Mouse (Mus musculus): ENCODE results near the gene Bcl9l. TPM values are rescaled to one million over a fixed set of nuclear protein-coding genes. Genes with fewer than 3 reads are reported as not detected.
A peak's percentile ranks its signal among the peaks of the same experiment; 100 is the strongest.
"Not testable (repeated sequence)": the region's sequence is repeated elsewhere in the genome, so short reads cannot be mapped to it uniquely, and the experiment has no call there.

Gene Bcl9l
- 8.0 and 8.8 TPM in 2 replicates for polyA plus RNA-seq (2014; fragmentation: Nextera tagmentation; extraction: Ambion mirVana)

DNA sequence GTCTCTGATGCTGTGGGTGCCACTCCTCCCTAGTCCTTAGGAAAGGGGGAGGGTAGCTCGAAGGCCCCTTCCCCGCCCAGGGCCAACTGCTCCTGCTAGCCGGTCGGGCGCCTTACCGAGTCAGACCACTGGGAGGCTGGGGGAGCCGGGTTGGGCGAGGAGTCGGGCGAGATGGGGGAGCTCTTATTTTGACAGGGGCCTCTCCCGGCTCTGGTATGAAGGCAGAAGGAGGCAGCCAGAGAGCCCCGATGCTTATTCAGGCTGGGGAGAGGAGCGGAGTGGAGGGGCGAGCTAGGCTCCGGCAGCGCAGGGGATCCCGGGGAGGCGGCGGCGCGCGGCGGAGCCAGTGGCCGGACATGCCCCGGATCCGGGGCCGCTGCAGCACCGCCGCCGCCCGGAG is at the start of gene Bcl9l:
TSS of gene Bcl9l (plus strand) at position 274 of the 400 bp plus-strand sequence.
- Histone ChIP-seq H3K4me1 (ENCODE audit: control insufficient read depth, insufficient read depth, low read length) (peaks cover 54% of the 10 kb centered on the region), H3K36me3 (ENCODE audit: control insufficient read depth, insufficient read depth, low read length) (no peaks in the 10 kb centered on the region), H3K9me3 (ENCODE audit: control insufficient read depth, low read length) (no peaks in the 10 kb centered on the region), H3K27me3 (ENCODE audit: control insufficient read depth, insufficient read depth, low read length) (no peaks in the 10 kb centered on the region), H3K27ac (ENCODE audit: low read depth, low read length) (peak within 1 kb of the TSS; percentile 88), H3K4me2 (ENCODE audit: low read depth) (peak within 1 kb of the TSS; percentile 74), H3K4me3 (ENCODE audit: low read depth, low read length) (peak within 1 kb of the TSS; percentile 94), H3K9ac (ENCODE audit: low read length) (peak within 1 kb of the TSS; percentile 88)
- DNase-seq (ENCODE audit: low spot score) = peak; percentile 95
- 0% methylated on average over 11 of the region's 31 CpGs for WGBS
- peak; percentile 52; the same call in 1 of the 2 replicates for ATAC-seq (ENCODE audit: insufficient read depth, low FRiP score, low TSS enrichment)

DNA sequence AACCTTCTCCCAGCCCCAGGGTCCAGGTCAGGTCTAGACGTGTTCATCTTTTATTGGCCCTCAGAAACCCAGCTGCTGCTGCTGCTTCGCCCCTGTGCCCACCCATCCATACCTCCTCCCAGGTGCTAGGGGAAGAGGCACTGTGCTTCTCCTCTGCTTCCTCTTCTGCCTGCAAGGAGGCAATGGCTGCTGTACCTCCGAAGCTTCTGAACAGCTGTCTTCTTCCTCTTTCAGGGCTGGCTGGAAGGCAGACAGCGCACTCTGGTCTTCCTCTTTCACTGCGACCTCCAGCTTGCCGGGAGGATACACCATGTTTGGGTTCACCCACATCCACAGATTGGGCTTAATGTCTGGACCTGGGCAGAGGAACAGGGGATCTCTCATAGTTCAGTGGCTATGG is 46.9 kb upstream of the Bcl9l start:
- Histone ChIP-seq H3K9ac (ENCODE audit: low read length) (no peak overlapping the region), H3K9me3 (ENCODE audit: control insufficient read depth, low read length) (no peaks in the 10 kb centered on the region), H3K4me1 (ENCODE audit: control insufficient read depth, insufficient read depth, low read length) (no peaks in the 10 kb centered on the region), H3K27ac (ENCODE audit: low read depth, low read length) (no peak overlapping the region), H3K4me2 (ENCODE audit: low read depth) (no peak overlapping the region), H3K36me3 (ENCODE audit: control insufficient read depth, insufficient read depth, low read length) (no peaks in the 10 kb centered on the region), H3K4me3 (ENCODE audit: low read depth, low read length) (no peak overlapping the region), H3K27me3 (ENCODE audit: control insufficient read depth, insufficient read depth, low read length) (no peaks in the 10 kb centered on the region)
- 72% methylated on average over 6 of the region's 6 CpGs for WGBS
- DNase-seq (ENCODE audit: low spot score) (no peak), ATAC-seq (ENCODE audit: insufficient read depth, low FRiP score, low TSS enrichment) (no peak)

DNA sequence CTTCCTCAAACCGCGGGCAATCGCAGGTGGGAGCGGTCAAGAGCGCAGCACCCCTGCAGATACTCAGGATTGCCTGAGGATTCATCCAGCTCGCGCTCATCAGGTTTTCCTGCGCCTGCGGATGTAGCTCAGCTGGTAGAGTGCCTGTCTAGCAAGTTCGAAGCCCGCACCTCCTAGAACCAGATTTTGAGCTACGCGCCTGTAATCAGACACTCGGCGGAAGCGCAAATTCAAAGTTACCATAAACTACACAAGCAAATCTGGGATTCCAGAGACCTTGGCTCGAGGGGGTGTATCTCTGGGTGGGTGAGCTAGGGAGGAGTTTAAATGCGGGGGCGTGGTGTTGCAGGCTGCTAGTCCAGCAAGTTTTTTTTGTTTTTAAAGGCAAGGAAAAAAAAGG is 41.7 kb upstream of the Bcl9l start, which contains the start of gene Foxr1:
TSS of gene Foxr1 (minus strand) at position 176 of the 400 bp plus-strand sequence.
- H3K9ac ChIP-seq (ENCODE audit: low read length) = no peak within 1 kb of the TSS
- no peak within 1 kb of the TSS for H3K4me2 ChIP-seq (ENCODE audit: low read depth)
- DNase-seq (ENCODE audit: low spot score) (no peak), ATAC-seq (ENCODE audit: insufficient read depth, low FRiP score, low TSS enrichment) (no peak)
- H3K36me3 ChIP-seq (ENCODE audit: control insufficient read depth, insufficient read depth, low read length) = no peaks in the 10 kb centered on the region
- no peak within 1 kb of the TSS for H3K4me3 ChIP-seq (ENCODE audit: low read depth, low read length)
- H3K27ac ChIP-seq (ENCODE audit: low read depth, low read length) = no peak within 1 kb of the TSS
- H3K9me3 ChIP-seq (ENCODE audit: control insufficient read depth, low read length) = no peaks in the 10 kb centered on the region
- no peaks in the 10 kb centered on the region for H3K4me1 ChIP-seq (ENCODE audit: control insufficient read depth, insufficient read depth, low read length)
- WGBS = 73% methylated on average over 19 of the region's 19 CpGs
- no peaks in the 10 kb centered on the region for H3K27me3 ChIP-seq (ENCODE audit: control insufficient read depth, insufficient read depth, low read length)

DNA sequence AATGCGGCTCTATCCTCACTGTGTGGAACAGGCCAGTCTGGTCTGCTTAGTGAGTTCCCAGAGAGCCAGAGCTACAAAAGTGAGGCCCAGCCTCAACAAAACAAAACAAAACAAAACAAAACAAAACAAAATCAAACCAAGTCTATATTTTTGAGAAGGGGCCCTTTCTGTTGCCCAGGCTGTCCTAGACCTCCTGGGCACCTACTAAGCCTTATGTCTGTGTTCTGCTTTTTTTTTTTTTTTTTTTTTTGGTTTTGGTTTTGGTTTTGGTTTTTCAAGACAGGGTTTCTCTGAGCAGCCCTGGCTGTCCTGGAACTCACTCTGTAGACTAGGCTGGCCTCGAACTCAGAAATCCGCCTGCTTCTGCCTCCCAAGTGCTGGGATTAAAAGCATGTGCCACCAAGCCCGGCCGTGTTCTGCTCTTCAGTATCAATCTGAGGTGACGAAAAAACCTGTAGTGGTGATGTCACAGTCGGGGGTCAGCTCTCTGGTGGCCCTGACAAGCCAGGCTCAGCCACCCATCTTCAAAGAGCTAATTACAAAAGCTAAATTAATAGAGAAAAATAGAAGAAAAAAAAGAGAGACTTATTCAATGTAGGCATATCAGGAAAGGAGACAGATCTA is 38.1 kb upstream of the Bcl9l start:
- H3K4me3 ChIP-seq (ENCODE audit: low read depth, low read length); H3K27me3 ChIP-seq (ENCODE audit: control insufficient read depth, insufficient read depth, low read length); H3K9me3 ChIP-seq (ENCODE audit: control insufficient read depth, low read length); H3K4me1 ChIP-seq (ENCODE audit: control insufficient read depth, insufficient read depth, low read length); ATAC-seq (ENCODE audit: insufficient read depth, low FRiP score, low TSS enrichment); H3K27ac ChIP-seq (ENCODE audit: low read depth, low read length); H3K36me3 ChIP-seq (ENCODE audit: control insufficient read depth, insufficient read depth, low read length); H3K4me2 ChIP-seq (ENCODE audit: low read depth); H3K9ac ChIP-seq (ENCODE audit: low read length); DNase-seq (ENCODE audit: low spot score): not testable (repeated sequence)
- WGBS = 86% methylated on average over 7 of the region's 7 CpGs

DNA sequence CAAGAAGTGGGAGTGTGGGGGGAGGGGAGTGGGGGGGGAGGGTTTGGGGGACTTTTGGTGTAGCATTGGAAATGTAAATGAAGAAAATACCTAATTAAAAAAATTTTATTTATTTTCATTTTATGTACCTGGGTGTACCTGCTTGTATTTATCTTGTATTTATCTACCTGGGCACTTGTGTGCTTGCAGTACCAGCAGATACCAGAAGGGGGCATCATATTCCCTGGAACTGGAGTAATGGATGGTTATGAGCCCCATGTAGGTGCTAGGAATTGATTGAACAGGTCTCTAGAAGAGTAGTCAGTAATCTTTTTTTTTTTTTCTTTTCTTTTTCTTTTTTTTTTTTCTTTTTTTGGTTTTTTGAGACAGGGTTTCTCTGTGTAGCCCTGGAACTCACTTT is 32.2 kb upstream of the Bcl9l start:
- H3K4me2 ChIP-seq (ENCODE audit: low read depth) = no peak overlapping the region
- no peak overlapping the region for H3K4me3 ChIP-seq (ENCODE audit: low read depth, low read length)
- H3K27me3 ChIP-seq (ENCODE audit: control insufficient read depth, insufficient read depth, low read length) = peaks cover 6% of the 10 kb centered on the region; the same call in 1 of the 2 replicates
- no peaks in the 10 kb centered on the region for H3K36me3 ChIP-seq (ENCODE audit: control insufficient read depth, insufficient read depth, low read length)
- no peaks in the 10 kb centered on the region for H3K4me1 ChIP-seq (ENCODE audit: control insufficient read depth, insufficient read depth, low read length)
- H3K9ac ChIP-seq (ENCODE audit: low read length) = no peak overlapping the region
- DNase-seq (ENCODE audit: low spot score) (no peak), ATAC-seq (ENCODE audit: insufficient read depth, low FRiP score, low TSS enrichment) (no peak)
- H3K27ac ChIP-seq (ENCODE audit: low read depth, low read length) = no peak overlapping the region
- H3K9me3 ChIP-seq (ENCODE audit: control insufficient read depth, low read length) = no peaks in the 10 kb centered on the region

DNA sequence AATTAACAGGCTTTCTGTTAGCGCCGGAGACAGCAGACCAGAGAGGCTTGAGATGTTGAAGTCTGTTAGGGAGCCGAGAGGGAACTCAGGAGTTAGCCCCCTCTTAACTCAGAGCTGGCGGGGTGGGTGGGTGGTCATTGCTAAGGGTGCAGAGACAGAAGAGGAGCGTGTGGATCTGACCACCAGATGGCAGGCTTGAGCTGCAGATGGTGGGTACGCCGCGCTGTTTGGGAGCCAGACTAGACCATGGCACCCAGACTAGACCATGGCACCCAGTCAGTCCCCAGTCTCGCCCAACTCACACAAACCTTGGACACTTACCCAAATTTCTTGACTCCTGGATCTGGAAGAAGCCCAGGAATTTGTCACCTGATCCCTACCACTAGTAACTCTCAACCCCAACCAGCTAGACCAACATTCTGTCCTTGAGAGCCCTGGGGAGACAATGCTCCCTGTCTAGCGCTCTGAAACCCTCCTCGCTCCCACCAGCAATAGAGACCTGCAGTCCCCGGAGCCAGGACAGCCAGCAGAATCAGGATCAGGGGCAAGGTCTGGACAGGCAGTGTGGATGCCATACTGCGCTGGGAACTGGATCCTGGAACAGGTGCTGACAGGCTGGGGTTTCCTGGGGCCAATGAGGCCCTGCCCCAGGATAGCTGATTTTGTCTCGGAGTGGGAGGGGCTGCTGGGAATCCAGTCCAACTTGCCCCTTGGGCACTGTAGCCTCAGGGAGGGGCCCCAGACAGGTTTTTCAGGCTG is 28.3 kb upstream of the Bcl9l start:
- H3K9ac ChIP-seq (ENCODE audit: low read length) = 0 out of 2 replicates have a peak overlapping the region, but pooled peaks have one; percentile 22

DNA sequence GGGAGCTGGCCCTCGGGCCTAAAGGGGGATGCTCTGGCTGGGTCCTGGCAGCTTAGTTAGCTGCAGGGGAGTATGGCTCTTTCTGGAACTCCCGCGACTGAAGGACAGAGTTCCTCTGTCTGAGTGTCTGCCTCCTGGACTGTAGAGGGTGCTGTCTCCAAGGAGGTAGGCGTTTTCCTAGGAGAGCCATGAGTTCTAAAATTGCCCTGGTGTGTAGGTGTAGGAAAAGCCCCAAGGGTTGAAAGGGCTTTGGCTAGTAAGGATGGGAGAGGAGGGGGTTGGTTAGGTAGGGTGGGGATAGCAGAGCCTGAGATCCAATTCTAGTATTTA is 27.8 kb upstream of the Bcl9l start, which contains the start of gene Upk2:
TSS of gene Upk2 (minus strand) at position 86 of the 330 bp plus-strand sequence.
- 0 out of 2 replicates have a peak within 1 kb of the TSS, but pooled peaks have one; percentile 22 for H3K9ac ChIP-seq (ENCODE audit: low read length)
- DNase-seq (ENCODE audit: low spot score) (no peak), ATAC-seq (ENCODE audit: insufficient read depth, low FRiP score, low TSS enrichment) (no peak)
- H3K9me3 ChIP-seq (ENCODE audit: control insufficient read depth, low read length) = no peaks in the 10 kb centered on the region
- 26% methylated on average over 4 of the region's 4 CpGs for WGBS
- no peaks in the 10 kb centered on the region for H3K36me3 ChIP-seq (ENCODE audit: control insufficient read depth, insufficient read depth, low read length)
- peaks cover 17% of the 10 kb centered on the region for H3K4me1 ChIP-seq (ENCODE audit: control insufficient read depth, insufficient read depth, low read length)
- H3K27me3 ChIP-seq (ENCODE audit: control insufficient read depth, insufficient read depth, low read length) = peaks cover 6% of the 10 kb centered on the region; the same call in 1 of the 2 replicates
- H3K4me3 ChIP-seq (ENCODE audit: low read depth, low read length) = no peak within 1 kb of the TSS
- no peak within 1 kb of the TSS for H3K27ac ChIP-seq (ENCODE audit: low read depth, low read length)
- H3K4me2 ChIP-seq (ENCODE audit: low read depth) = no peak within 1 kb of the TSS

More for the DNA sequence above, 28.3 kb upstream of the Bcl9l start:
- H3K36me3 ChIP-seq (ENCODE audit: control insufficient read depth, insufficient read depth, low read length) = no peaks in the 10 kb centered on the region
- DNase-seq (ENCODE audit: low spot score) = peak; percentile 86
- H3K4me1 ChIP-seq (ENCODE audit: control insufficient read depth, insufficient read depth, low read length) = peaks cover 17% of the 10 kb centered on the region
- WGBS = 10% methylated on average over 14 of the region's 14 CpGs
- H3K4me3 ChIP-seq (ENCODE audit: low read depth, low read length) = no peak overlapping the region
- H3K27ac ChIP-seq (ENCODE audit: low read depth, low read length) = no peak overlapping the region
- H3K27me3 ChIP-seq (ENCODE audit: control insufficient read depth, insufficient read depth, low read length) = peaks cover 6% of the 10 kb centered on the region; the same call in 1 of the 2 replicates
- ATAC-seq (ENCODE audit: insufficient read depth, low FRiP score, low TSS enrichment) = peak; percentile 58
- no peaks in the 10 kb centered on the region for H3K9me3 ChIP-seq (ENCODE audit: control insufficient read depth, low read length)
- no peak overlapping the region for H3K4me2 ChIP-seq (ENCODE audit: low read depth)

DNA sequence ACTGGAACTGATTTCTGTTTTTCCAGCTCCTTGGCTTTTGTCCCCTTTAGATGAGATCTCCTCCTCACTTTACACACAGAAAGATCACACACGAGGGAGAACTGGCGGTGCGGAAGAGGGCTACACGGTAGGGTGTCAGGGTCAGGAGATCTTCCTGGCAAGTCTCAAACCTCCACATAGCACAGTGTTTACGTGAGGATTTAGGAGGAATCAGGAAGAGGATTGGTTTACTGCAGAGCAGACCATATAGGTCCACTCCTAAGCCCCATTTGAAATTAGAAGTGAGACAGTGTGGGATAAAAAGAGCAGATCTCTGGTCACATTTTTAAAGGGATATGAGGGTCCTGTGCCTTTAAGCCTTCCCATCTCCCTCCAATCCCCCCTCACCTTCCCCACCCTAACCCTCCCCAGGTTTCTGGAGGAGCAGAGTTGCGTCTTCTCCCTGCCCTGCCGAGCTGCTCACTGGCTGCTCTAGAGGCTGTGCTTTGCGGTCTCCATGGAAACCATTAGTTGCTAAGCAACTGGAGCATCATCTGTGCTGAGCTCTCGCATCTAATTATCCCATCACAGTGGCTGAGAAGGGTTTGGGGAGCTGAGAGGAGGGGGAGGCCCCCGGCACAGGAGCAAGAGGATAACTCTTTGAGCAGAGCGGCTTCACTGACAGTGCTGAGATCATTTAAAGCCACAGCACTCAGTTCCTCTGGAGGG is 25.4 kb upstream of the Bcl9l start:
- ATAC-seq (ENCODE audit: insufficient read depth, low FRiP score, low TSS enrichment) = peak; percentile 95
- Histone ChIP-seq H3K4me2 (ENCODE audit: low read depth) (peak overlapping the region; percentile 25; the same call in 1 of the 2 replicates), H3K4me1 (ENCODE audit: control insufficient read depth, insufficient read depth, low read length) (peaks cover 17% of the 10 kb centered on the region), H3K4me3 (ENCODE audit: low read depth, low read length) (no peak overlapping the region), H3K27me3 (ENCODE audit: control insufficient read depth, insufficient read depth, low read length) (peaks cover 6% of the 10 kb centered on the region; the same call in 1 of the 2 replicates), H3K9me3 (ENCODE audit: control insufficient read depth, low read length) (no peaks in the 10 kb centered on the region), H3K27ac (ENCODE audit: low read depth, low read length) (peak overlapping the region; percentile 72), H3K9ac (ENCODE audit: low read length) (no peak overlapping the region), H3K36me3 (ENCODE audit: control insufficient read depth, insufficient read depth, low read length) (no peaks in the 10 kb centered on the region)
- DNase-seq (ENCODE audit: low spot score) = peak; percentile 88
- 4% methylated on average over 11 of the region's 11 CpGs for WGBS

Measured in neural tube, embryonic 11.5 days (tissue).